Mouse (Mus musculus) midbrain, postnatal 0 days (tissue): ENCODE data around the gene Olfr1323. TPM values are rescaled to one million over a fixed set of nuclear protein-coding genes. Genes with fewer than 3 reads are reported as not detected.

Source experiments
- ATAC-seq: fragments of 200-750 bp; cut with Nextera tagmentation; 2 replicates; pipeline ENCODE4 v1.8.0; 2017; ENCODE audit warnings: moderate number of reproducible peaks, mild to moderate bottlenecking, moderate TSS enrichment, moderate library complexity; ENCODE audit not compliant: low FRiP score
- DNase-seq: peaks from one replicate; pipeline ENCODE4 v3.0.0-alpha.2; 2015; ENCODE audit warnings: low spot score
- H3K27ac ChIP-seq: fragments of 300-500 bp; sonication (generic); 2 replicates; pipeline ENCODE4 v1.5.1; 2014; ENCODE audit warnings: low read depth, mild to moderate bottlenecking, low read length, mixed read lengths
- H3K27me3 ChIP-seq: fragments of 300-500 bp; sonication (generic); 2 replicates; pipeline ENCODE4 v1.6.1; 2014; ENCODE audit warnings: low read length, control low read depth, mixed read lengths; ENCODE audit not compliant: insufficient read depth
- H3K36me3 ChIP-seq: fragments of 300-500 bp; sonication (generic); 2 replicates; pipeline ENCODE4 v1.6.1; 2014; ENCODE audit warnings: low read length, control low read depth, mixed read lengths; ENCODE audit not compliant: insufficient read depth
- H3K4me1 ChIP-seq: fragments of 300-500 bp; sonication (generic); 2 replicates; pipeline ENCODE4 v1.6.1; 2014; ENCODE audit warnings: mild to moderate bottlenecking, control low read depth, antibody characterized with exemption, low read length, mixed read lengths; ENCODE audit not compliant: insufficient read depth
- H3K4me2 ChIP-seq: fragments of 300-500 bp; sonication (generic); 2 replicates; pipeline ENCODE4 v1.6.1; 2014; ENCODE audit warnings: low read depth, mild to moderate bottlenecking, low read length, mixed read lengths; ENCODE audit not compliant: poor library complexity, severe bottlenecking
- H3K4me3 ChIP-seq: fragments of 300-500 bp; sonication (generic); 2 replicates; pipeline ENCODE4 v1.5.1; 2014; ENCODE audit warnings: low read depth, mild to moderate bottlenecking, low read length, moderate library complexity
- H3K9ac ChIP-seq: fragments of 300-500 bp; sonication (generic); replicated peaks from 2 replicates; pipeline ENCODE4 v1.6.1; 2014; ENCODE audit warnings: mild to moderate bottlenecking, low read length, moderate library complexity, mixed read lengths; ENCODE audit not compliant: poor library complexity, severe bottlenecking
- H3K9me3 ChIP-seq: fragments of 300-500 bp; sonication (generic); 2 replicates; pipeline ENCODE4 v1.6.1; 2016; ENCODE audit warnings: low read length, control low read depth
- CTCF ChIP-seq: IDR thresholded peaks from 2 replicates; pipeline ENCODE4 v1.5.1; 2016; ENCODE audit warnings: antibody characterized with exemption, mild to moderate bottlenecking
- WGBS: fragments of 180-500 bp; shearing (Covaris S2); extraction: QIAGEN DNeasy Blood & Tissue Kit; methylation state at CpG from one replicate; pipeline ENCODE4 v1.1.7; 2014; 5-methylcytosine and 5-hydroxymethylcytosine counted together
- polyA plus RNA-seq: library from polyadenylated mRNA; unstranded; fragments of >200 nt; fragmentation: Nextera tagmentation; extraction: Ambion mirVana; gene quantifications from 2 replicates; pipeline ENCODE4 v1.2.1, GENCODE M21; 2015
- total RNA-seq: library from RNA; depleted of rRNA; stranded (reverse); fragments of >200 nt; gene quantifications from 2 replicates; pipeline ENCODE4 v1.2.3, GENCODE M21; 2014; rRNA removed

Gene Olfr1323
- total RNA-seq (not detected in 2 replicates), polyA plus RNA-seq (not detected in 2 replicates)

GRCm38 (mm10) chrX:50019259-50019658 lies at the start of gene Olfr1323:
Gene Olfr1323, minus strand, starts transcription at chrX:50019359.
- WGBS, result 69% methylated on average over 1 of the region's 1 CpGs
- no peaks in the 10 kb centered on the region for H3K36me3 ChIP-seq

GRCm38 (mm10) chrX:50012242-50012641 lies 6.9 kb downstream of the Olfr1323 start:
- no peaks in the 10 kb centered on the region for H3K27me3 ChIP-seq
- H3K4me3 ChIP-seq, result no peak overlapping the region
- ATAC-seq (no peak), DNase-seq (no peak)
- 30% methylated on average over 4 of the region's 4 CpGs for WGBS
- no peaks in the 10 kb centered on the region for H3K36me3 ChIP-seq
- no peak overlapping the region for H3K4me2 ChIP-seq
- H3K9ac ChIP-seq, result no peak overlapping the region
- H3K4me1 ChIP-seq, result no peaks in the 10 kb centered on the region
- no peak overlapping the region for H3K27ac ChIP-seq
- H3K9me3 ChIP-seq, result no peaks in the 10 kb centered on the region
- TF ChIP-seq CTCF, result no peak

More at GRCm38 (mm10) chrX:50019259-50019658, at the start of gene Olfr1323:
- DNase-seq (no peak), ATAC-seq (no peak)
- H3K27me3 ChIP-seq, result no peaks in the 10 kb centered on the region
- no peaks in the 10 kb centered on the region for H3K4me1 ChIP-seq
- no peaks in the 10 kb centered on the region for H3K9me3 ChIP-seq
- no peak for TF ChIP-seq CTCF
- H3K27ac ChIP-seq, result no peak within 1 kb of the TSS
- no peak within 1 kb of the TSS for H3K9ac ChIP-seq
- H3K4me2 ChIP-seq, result no peak within 1 kb of the TSS
- no peak within 1 kb of the TSS for H3K4me3 ChIP-seq

Other genes with a start within 250 kb of the Olfr1323 start
- gene Igsf1, start 221.6 kb downstream of the Olfr1323 start, total RNA-seq, result 25.2 and 25.7 TPM in 2 replicates
- 21.3 and 23.0 TPM in 2 replicates for gene Igsf1, start 221.6 kb downstream of the Olfr1323 start, polyA plus RNA-seq
- not detected in 2 replicates for gene Olfr1322, start 127.9 kb downstream of the Olfr1323 start, total RNA-seq
- not detected in 2 replicates for gene Olfr1322, start 127.9 kb downstream of the Olfr1323 start, polyA plus RNA-seq